Mouse (Mus musculus) limb, embryonic 13.5 days (tissue): ENCODE data around the gene Mapt. TPM values are rescaled to one million over a fixed set of nuclear protein-coding genes. Genes with fewer than 3 reads are reported as not detected.

Experiments
- ATAC-seq: fragments of 200-750 bp; cut with Nextera tagmentation; 2 replicates; pipeline ENCODE4 v1.8.0; 2017; ENCODE audit warnings: low read depth, moderate number of reproducible peaks, moderate TSS enrichment; ENCODE audit not compliant: low FRiP score
- H3K27ac ChIP-seq: fragments of 300-500 bp; sonication (generic); 2 replicates; pipeline ENCODE4 v1.5.1; 2015; ENCODE audit warnings: inconsistent platforms, mild to moderate bottlenecking, moderate library complexity
- H3K27me3 ChIP-seq: fragments of 300-500 bp; sonication (generic); 2 replicates; pipeline ENCODE4 v1.6.1; 2015; ENCODE audit warnings: mild to moderate bottlenecking, inconsistent platforms
- H3K36me3 ChIP-seq: fragments of 300-500 bp; sonication (generic); 2 replicates; pipeline ENCODE4 v1.6.1; 2015; ENCODE audit warnings: inconsistent platforms, mild to moderate bottlenecking, moderate library complexity
- H3K4me1 ChIP-seq: fragments of 300-500 bp; sonication (generic); 2 replicates; pipeline ENCODE4 v1.6.1; 2015; ENCODE audit warnings: inconsistent platforms
- H3K4me2 ChIP-seq: fragments of 300-500 bp; sonication (generic); replicated peaks from 2 replicates; pipeline ENCODE4 v1.6.1; 2015; ENCODE audit warnings: inconsistent platforms, mild to moderate bottlenecking, moderate library complexity
- H3K4me3 ChIP-seq: fragments of 300-500 bp; sonication (generic); 2 replicates; pipeline ENCODE4 v1.5.1; 2015; ENCODE audit warnings: moderate library complexity, mild to moderate bottlenecking, inconsistent platforms
- H3K9ac ChIP-seq: fragments of 300-500 bp; sonication (generic); 2 replicates; pipeline ENCODE4 v1.6.1; 2015; ENCODE audit warnings: mild to moderate bottlenecking, inconsistent platforms
- H3K9me3 ChIP-seq: fragments of 300-500 bp; sonication (generic); 2 replicates; pipeline ENCODE4 v1.6.1; 2016; ENCODE audit warnings: inconsistent platforms
- WGBS: fragments of 180-500 bp; shearing (Covaris S2); methylation state at CpG from one replicate; pipeline ENCODE4 v1.1.7; 2015; 5-methylcytosine and 5-hydroxymethylcytosine counted together
- polyA plus RNA-seq: library from polyadenylated mRNA; unstranded; fragments of >200 nt; fragmentation: Nextera tagmentation; extraction: Ambion mirVana; gene quantifications from 2 replicates; pipeline ENCODE4 v1.2.1, GENCODE M21; 2015

Gene Mapt
- polyA plus RNA-seq, 1 experiment from 2014 or later, result 3.0 TPM

GRCm38 (mm10) chr11:104327946-104328345 is 96.8 kb downstream of the Mapt start:
- Histone ChIP-seq H3K9me3 (no peaks in the 10 kb centered on the region), H3K4me3 (no peak overlapping the region), H3K9ac (no peak overlapping the region), H3K27ac (no peak overlapping the region), H3K4me1 (peaks cover 5% of the 10 kb centered on the region; the same call in 1 of the 2 replicates), H3K27me3 (no peaks in the 10 kb centered on the region), H3K4me2 (no peak overlapping the region), H3K36me3 (peaks cover 14% of the 10 kb centered on the region)
- WGBS, result 90% methylated on average over 6 of the region's 6 CpGs
- no peak for ATAC-seq

- Histone ChIP-seq H3K4me3 (no peak overlapping the region), H3K27ac (no peak overlapping the region), H3K27me3 (no peaks in the 10 kb centered on the region), H3K9me3 (no peaks in the 10 kb centered on the region), H3K4me1 (peaks cover 5% of the 10 kb centered on the region; the same call in 1 of the 2 replicates), H3K4me2 (no peak overlapping the region), H3K36me3 (peaks cover 25% of the 10 kb centered on the region), H3K9ac (no peak overlapping the region)
- 81% methylated on average over 11 of the region's 11 CpGs for WGBS
- no peak for ATAC-seq
These were observed 98.2 kb downstream of the Mapt start for GRCm38 (mm10) chr11:104329185-104329926.

GRCm38 (mm10) chr11:104330151-104330550 is 99.0 kb downstream of the Mapt start:
- H3K27ac ChIP-seq, result no peak overlapping the region
- H3K4me2 ChIP-seq, result no peak overlapping the region
- H3K4me1 ChIP-seq, result peaks cover 5% of the 10 kb centered on the region; the same call in 1 of the 2 replicates
- WGBS, result 81% methylated on average over 4 of the region's 4 CpGs
- no peak for ATAC-seq
- H3K9me3 ChIP-seq, result no peaks in the 10 kb centered on the region
- H3K4me3 ChIP-seq, result no peak overlapping the region
- no peak overlapping the region for H3K9ac ChIP-seq
- H3K36me3 ChIP-seq, result peaks cover 33% of the 10 kb centered on the region
- no peaks in the 10 kb centered on the region for H3K27me3 ChIP-seq

- Histone ChIP-seq H3K4me2 (no peak overlapping the region), H3K4me3 (no peak overlapping the region), H3K36me3 (peaks cover 43% of the 10 kb centered on the region), H3K9me3 (no peaks in the 10 kb centered on the region), H3K4me1 (peaks cover 5% of the 10 kb centered on the region; the same call in 1 of the 2 replicates), H3K27ac (no peak overlapping the region), H3K27me3 (no peaks in the 10 kb centered on the region), H3K9ac (no peak overlapping the region)
- 94% methylated on average over 3 of the region's 3 CpGs for WGBS
- no peak for ATAC-seq
These were observed 100.0 kb downstream of the Mapt start for GRCm38 (mm10) chr11:104331208-104331607.

GRCm38 (mm10) chr11:104332105-104332504 is 100.9 kb downstream of the Mapt start:
- Histone ChIP-seq H3K4me1 (peaks cover 5% of the 10 kb centered on the region; the same call in 1 of the 2 replicates), H3K27me3 (no peaks in the 10 kb centered on the region), H3K9ac (no peak overlapping the region), H3K9me3 (no peaks in the 10 kb centered on the region), H3K27ac (no peak overlapping the region), H3K4me2 (no peak overlapping the region), H3K36me3 (peaks cover 49% of the 10 kb centered on the region), H3K4me3 (no peak overlapping the region)
- ATAC-seq, result no peak
- WGBS, result 85% methylated on average over 5 of the region's 5 CpGs

GRCm38 (mm10) chr11:104334115-104334514 is 102.9 kb downstream of the Mapt start:
- Histone ChIP-seq H3K27me3 (no peaks in the 10 kb centered on the region), H3K4me2 (no peak overlapping the region), H3K9ac (no peak overlapping the region), H3K27ac (no peak overlapping the region), H3K4me3 (no peak overlapping the region), H3K4me1 (no peaks in the 10 kb centered on the region; the same call in 1 of the 2 replicates), H3K9me3 (no peaks in the 10 kb centered on the region), H3K36me3 (peaks cover 69% of the 10 kb centered on the region)
- 82% methylated on average over 5 of the region's 5 CpGs for WGBS
- ATAC-seq, result no peak

- H3K27me3 ChIP-seq, result no peaks in the 10 kb centered on the region
- no peak for ATAC-seq
- 94% methylated on average over 13 of the region's 13 CpGs for WGBS
- no peaks in the 10 kb centered on the region for H3K9me3 ChIP-seq
- no peak overlapping the region for H3K4me3 ChIP-seq
- H3K9ac ChIP-seq, result no peak overlapping the region
- peaks cover 77% of the 10 kb centered on the region for H3K36me3 ChIP-seq
- no peaks in the 10 kb centered on the region for H3K4me1 ChIP-seq
- no peak overlapping the region for H3K4me2 ChIP-seq
- H3K27ac ChIP-seq, result no peak overlapping the region
These were observed 103.8 kb downstream of the Mapt start for GRCm38 (mm10) chr11:104334946-104335345.

GRCm38 (mm10) chr11:104346931-104347330 is 115.7 kb downstream of the Mapt start:
- H3K9me3 ChIP-seq, result no peaks in the 10 kb centered on the region
- H3K9ac ChIP-seq, result no peak overlapping the region
- H3K27ac ChIP-seq, result no peak overlapping the region
- H3K36me3 ChIP-seq, result peaks cover 83% of the 10 kb centered on the region
- H3K4me3 ChIP-seq, result no peak overlapping the region
- WGBS, result 78% methylated on average over 3 of the region's 3 CpGs
- H3K27me3 ChIP-seq, result no peaks in the 10 kb centered on the region
- ATAC-seq, result no peak
- H3K4me1 ChIP-seq, result no peaks in the 10 kb centered on the region
- H3K4me2 ChIP-seq, result no peak overlapping the region

GRCm38 (mm10) chr11:104361790-104362189 is 130.6 kb downstream of the Mapt start:
- Histone ChIP-seq H3K4me3 (no peak overlapping the region), H3K4me2 (no peak overlapping the region), H3K9me3 (no peaks in the 10 kb centered on the region), H3K9ac (no peak overlapping the region), H3K36me3 (peaks cover 26% of the 10 kb centered on the region), H3K27ac (no peak overlapping the region), H3K27me3 (no peaks in the 10 kb centered on the region), H3K4me1 (no peaks in the 10 kb centered on the region)
- WGBS, result 58% methylated on average over 2 of the region's 2 CpGs
- no peak for ATAC-seq

GRCm38 (mm10) chr11:104362704-104363103 is 131.5 kb downstream of the Mapt start:
- Histone ChIP-seq H3K9me3 (no peaks in the 10 kb centered on the region), H3K9ac (no peak overlapping the region), H3K4me3 (no peak overlapping the region), H3K4me2 (no peak overlapping the region), H3K27me3 (no peaks in the 10 kb centered on the region), H3K36me3 (peaks cover 27% of the 10 kb centered on the region), H3K27ac (no peak overlapping the region), H3K4me1 (no peaks in the 10 kb centered on the region)
- 96% methylated on average over 1 of the region's 1 CpGs for WGBS
- ATAC-seq, result no peak

- no peaks in the 10 kb centered on the region for H3K9me3 ChIP-seq
- H3K27ac ChIP-seq, result no peak overlapping the region
- no peak overlapping the region for H3K4me2 ChIP-seq
- no peaks in the 10 kb centered on the region for H3K27me3 ChIP-seq
- WGBS, result 96% methylated on average over 2 of the region's 2 CpGs
- no peak overlapping the region for H3K4me3 ChIP-seq
- no peaks in the 10 kb centered on the region for H3K4me1 ChIP-seq
- no peak for ATAC-seq
- no peak overlapping the region for H3K9ac ChIP-seq
- H3K36me3 ChIP-seq, result peaks cover 39% of the 10 kb centered on the region
These were observed 132.8 kb downstream of the Mapt start for GRCm38 (mm10) chr11:104363823-104364600.

- Histone ChIP-seq H3K36me3 (peaks cover 45% of the 10 kb centered on the region), H3K27ac (no peak overlapping the region), H3K9me3 (no peaks in the 10 kb centered on the region), H3K4me3 (no peak overlapping the region), H3K27me3 (no peaks in the 10 kb centered on the region), H3K4me2 (no peak overlapping the region), H3K4me1 (no peaks in the 10 kb centered on the region), H3K9ac (no peak overlapping the region)
- no peak for ATAC-seq
- 89% methylated on average over 5 of the region's 5 CpGs for WGBS
These were observed 136.4 kb downstream of the Mapt start for GRCm38 (mm10) chr11:104367486-104368190.
